Mouse (Mus musculus) heart, postnatal 0 days (tissue): ENCODE data around the gene Efcab6.

Experiments
- CTCF ChIP-seq: IDR thresholded peaks from 2 replicates; pipeline ENCODE4 v1.5.1; 2016; ENCODE audit warnings: antibody characterized with exemption, control low read depth, low read depth
- EP300 ChIP-seq: IDR thresholded peaks from 2 replicates; pipeline ENCODE4 v1.6.1; 2016; ENCODE audit warnings: antibody characterized with exemption, low read depth

- no peak for TF ChIP-seq CTCF
- no peak for TF ChIP-seq EP300
Observed at GRCm38 (mm10) chr15:84049570-84049969, 15.6 kb downstream of the Efcab6 start.
